Mouse (Mus musculus) kidney, embryonic 15.5 days (tissue): ENCODE results near the gene Emc1. TPM values are rescaled to one million over a fixed set of nuclear protein-coding genes. Genes with fewer than 3 reads are reported as not detected.

Experiments
- ATAC-seq: fragments of 200-750 bp; cut with Nextera tagmentation; replicated peaks from 2 replicates; pipeline ENCODE4 v1.8.0; 2017; ENCODE audit warnings: moderate TSS enrichment; ENCODE audit not compliant: low FRiP score
- H3K27ac ChIP-seq: fragments of 300-500 bp; sonication (generic); 2 replicates; pipeline ENCODE4 v1.5.1; 2015; ENCODE audit warnings: mild to moderate bottlenecking, inconsistent platforms
- H3K27me3 ChIP-seq: fragments of 300-500 bp; sonication (generic); 2 replicates; pipeline ENCODE4 v1.6.1; 2015; ENCODE audit warnings: inconsistent platforms
- H3K36me3 ChIP-seq: fragments of 300-500 bp; sonication (generic); 2 replicates; pipeline ENCODE4 v1.6.1; 2015; ENCODE audit warnings: inconsistent platforms
- H3K4me1 ChIP-seq: fragments of 300-500 bp; sonication (generic); 2 replicates; pipeline ENCODE4 v1.6.1; 2015; ENCODE audit warnings: inconsistent platforms
- H3K4me2 ChIP-seq: fragments of 300-500 bp; sonication (generic); 2 replicates; pipeline ENCODE4 v1.6.1; 2015; ENCODE audit warnings: moderate library complexity, mild to moderate bottlenecking, inconsistent platforms
- H3K4me3 ChIP-seq: fragments of 300-500 bp; sonication (generic); replicated peaks from 2 replicates; pipeline ENCODE4 v1.5.1; 2015; ENCODE audit warnings: mild to moderate bottlenecking, inconsistent platforms
- H3K9ac ChIP-seq: fragments of 300-500 bp; sonication (generic); 2 replicates; pipeline ENCODE4 v1.6.1; 2015; ENCODE audit warnings: mild to moderate bottlenecking, inconsistent platforms
- H3K9me3 ChIP-seq: fragments of 300-500 bp; sonication (generic); replicated peaks from 2 replicates; pipeline ENCODE4 v1.6.1; 2016; ENCODE audit warnings: inconsistent platforms
- WGBS: fragments of 180-500 bp; shearing (Covaris S2); methylation state at CpG from one replicate; pipeline ENCODE4 v1.1.7; 2015; ENCODE audit warnings: mixed read lengths; 5-methylcytosine and 5-hydroxymethylcytosine counted together
- polyA plus RNA-seq: library from polyadenylated mRNA; unstranded; fragments of >200 nt; fragmentation: Nextera tagmentation; extraction: Ambion mirVana; gene quantifications from 2 replicates; pipeline ENCODE4 v1.2.1, GENCODE M21; 2015

The Emc1 gene
- polyA plus RNA-seq, 1 experiment from 2014 or later = 32.2 TPM

GRCm38 (mm10) chr4:139334631-139335295 is 17.6 kb upstream of the Emc1 start:
- no peak for ATAC-seq
- WGBS = 62% methylated on average over 6 of the region's 9 CpGs
- Histone ChIP-seq H3K9me3 (no peaks in the 10 kb centered on the region), H3K36me3 (no peaks in the 10 kb centered on the region), H3K4me3 (no peak overlapping the region), H3K9ac (no peak overlapping the region), H3K4me1 (peaks cover 14% of the 10 kb centered on the region), H3K27ac (peak overlapping the region; percentile 45; the same call in 1 of the 2 replicates), H3K4me2 (no peak overlapping the region), H3K27me3 (peaks cover 9% of the 10 kb centered on the region)

GRCm38 (mm10) chr4:139335507-139335906 is 16.9 kb upstream of the Emc1 start:
- Histone ChIP-seq H3K9ac (no peak overlapping the region), H3K4me3 (no peak overlapping the region), H3K9me3 (no peaks in the 10 kb centered on the region), H3K27me3 (peaks cover 9% of the 10 kb centered on the region), H3K27ac (peak overlapping the region; percentile 45), H3K36me3 (no peaks in the 10 kb centered on the region), H3K4me2 (no peak overlapping the region), H3K4me1 (peaks cover 13% of the 10 kb centered on the region)
- peak; percentile 52 for ATAC-seq
- 69% methylated on average over 7 of the region's 7 CpGs for WGBS

- H3K27me3 ChIP-seq = peaks cover 9% of the 10 kb centered on the region
- 29% methylated on average over 24 of the region's 24 CpGs for WGBS
- H3K36me3 ChIP-seq = no peaks in the 10 kb centered on the region
- H3K4me1 ChIP-seq = peaks cover 10% of the 10 kb centered on the region
- no peak overlapping the region for H3K27ac ChIP-seq
- H3K9me3 ChIP-seq = no peaks in the 10 kb centered on the region
- ATAC-seq = peak; percentile 76
- peak overlapping the region; percentile 29 for H3K4me3 ChIP-seq
- H3K9ac ChIP-seq = 0 out of 2 replicates have a peak overlapping the region, but pooled peaks have one; percentile 18
- H3K4me2 ChIP-seq = peak overlapping the region; percentile 59
Observed at GRCm38 (mm10) chr4:139336822-139337483, 15.4 kb upstream of the Emc1 start.

GRCm38 (mm10) chr4:139338145-139338544 is 14.2 kb upstream of the Emc1 start:
- H3K4me1 ChIP-seq = peaks cover 10% of the 10 kb centered on the region
- no peak overlapping the region for H3K4me3 ChIP-seq
- no peak for ATAC-seq
- no peak overlapping the region for H3K4me2 ChIP-seq
- 57% methylated on average over 33 of the region's 33 CpGs for WGBS
- no peak overlapping the region for H3K9ac ChIP-seq
- no peaks in the 10 kb centered on the region for H3K9me3 ChIP-seq
- H3K27me3 ChIP-seq = peaks cover 9% of the 10 kb centered on the region
- no peak overlapping the region for H3K27ac ChIP-seq
- no peaks in the 10 kb centered on the region for H3K36me3 ChIP-seq

GRCm38 (mm10) chr4:139340835-139341234 is 11.6 kb upstream of the Emc1 start:
- Histone ChIP-seq H3K36me3 (peaks cover 7% of the 10 kb centered on the region), H3K27ac (no peak overlapping the region), H3K9ac (no peak overlapping the region), H3K4me2 (no peak overlapping the region), H3K4me1 (peaks cover 6% of the 10 kb centered on the region), H3K9me3 (no peaks in the 10 kb centered on the region), H3K4me3 (no peak overlapping the region), H3K27me3 (peaks cover 9% of the 10 kb centered on the region)
- whole genome bisulfite sequencing = 79% methylated on average over 4 of the region's 4 CpGs
- ATAC-seq = no peak

GRCm38 (mm10) chr4:139341556-139342233 is 10.7 kb upstream of the Emc1 start:
- Histone ChIP-seq H3K4me2 (no peak overlapping the region), H3K36me3 (peaks cover 15% of the 10 kb centered on the region), H3K9ac (no peak overlapping the region), H3K4me1 (peaks cover 5% of the 10 kb centered on the region), H3K9me3 (no peaks in the 10 kb centered on the region), H3K4me3 (no peak overlapping the region), H3K27me3 (peaks cover 9% of the 10 kb centered on the region), H3K27ac (no peak overlapping the region)
- WGBS = 73% methylated on average over 7 of the region's 7 CpGs
- no peak for ATAC-seq

GRCm38 (mm10) chr4:139343718-139344117 is 8.7 kb upstream of the Emc1 start:
- Histone ChIP-seq H3K4me1 (no peaks in the 10 kb centered on the region), H3K9ac (no peak overlapping the region), H3K4me3 (no peak overlapping the region), H3K36me3 (peaks cover 35% of the 10 kb centered on the region), H3K27me3 (no peaks in the 10 kb centered on the region), H3K9me3 (no peaks in the 10 kb centered on the region), H3K27ac (no peak overlapping the region), H3K4me2 (no peak overlapping the region)
- ATAC-seq = no peak
- 55% methylated on average over 5 of the region's 5 CpGs for WGBS

GRCm38 (mm10) chr4:139345416-139346019 is 6.9 kb upstream of the Emc1 start:
- 83% methylated on average over 23 of the region's 23 CpGs for WGBS
- Histone ChIP-seq H3K4me2 (no peak overlapping the region), H3K9ac (no peak overlapping the region), H3K36me3 (peaks cover 48% of the 10 kb centered on the region), H3K27ac (no peak overlapping the region), H3K27me3 (no peaks in the 10 kb centered on the region), H3K9me3 (no peaks in the 10 kb centered on the region), H3K4me3 (no peak overlapping the region), H3K4me1 (peaks cover 2% of the 10 kb centered on the region)
- no peak for ATAC-seq

- Histone ChIP-seq H3K4me1 (peaks cover 23% of the 10 kb centered on the region), H3K9ac (peak overlapping the region; percentile 71), H3K27me3 (no peaks in the 10 kb centered on the region), H3K36me3 (peaks cover 58% of the 10 kb centered on the region), H3K9me3 (no peaks in the 10 kb centered on the region), H3K27ac (peak overlapping the region; percentile 98), H3K4me2 (peak overlapping the region; percentile 86), H3K4me3 (peak overlapping the region; percentile 80)
- ATAC-seq = 0 out of 2 replicates have a peak, but pooled peaks have one; percentile 15
- 0% methylated on average over 7 of the region's 7 CpGs for WGBS
Observed at GRCm38 (mm10) chr4:139352832-139353231, 445 bp downstream of the Emc1 start.

GRCm38 (mm10) chr4:139357211-139357610 is 4.8 kb downstream of the Emc1 start:
- H3K9me3 ChIP-seq = no peaks in the 10 kb centered on the region
- H3K27me3 ChIP-seq = no peaks in the 10 kb centered on the region
- H3K4me3 ChIP-seq = no peak overlapping the region
- 88% methylated on average over 3 of the region's 3 CpGs for WGBS
- peaks cover 10% of the 10 kb centered on the region for H3K4me1 ChIP-seq
- H3K27ac ChIP-seq = no peak overlapping the region
- no peak overlapping the region for H3K9ac ChIP-seq
- no peak overlapping the region for H3K4me2 ChIP-seq
- H3K36me3 ChIP-seq = peaks cover 80% of the 10 kb centered on the region
- ATAC-seq = no peak

- Histone ChIP-seq H3K4me2 (no peak overlapping the region), H3K4me1 (no peaks in the 10 kb centered on the region), H3K9ac (no peak overlapping the region), H3K9me3 (no peaks in the 10 kb centered on the region), H3K36me3 (peaks cover 98% of the 10 kb centered on the region), H3K27me3 (no peaks in the 10 kb centered on the region), H3K4me3 (no peak overlapping the region), H3K27ac (no peak overlapping the region)
- WGBS = 93% methylated on average over 11 of the region's 11 CpGs
- no peak; the same call in 1 of the 2 replicates for ATAC-seq
Observed at GRCm38 (mm10) chr4:139360761-139361548, 8.6 kb downstream of the Emc1 start.
